Mouse (Mus musculus): ENCODE measurements at regions not wholly inside any gene's neighbourhood (a gene's known extent, or its start where the extent isn't known, plus 50 kb on each side); places are given as distances from the start of the nearest gene placed in this dataset.

GRCm38 (mm10) chr1:18512764-18513163 lies 247.8 kb upstream of the Defb41 start:
- TF ChIP-seq CTCF (IDR thresholded peaks at IDR 0.05; ENCODE audit: low read depth, low read length) (no peak), GATA1 (IDR thresholded peaks at IDR 0.05; ENCODE audit: borderline replicate concordance, low read length) (no peak), TAL1 (conservative IDR thresholded peaks at IDR 0.05; ENCODE audit: low read depth, low read length) (no peak)

Measured in G1E (cell line).